9 mouse cellular contexts compared by ENCODE assay signal in the genomic region with DNA sequence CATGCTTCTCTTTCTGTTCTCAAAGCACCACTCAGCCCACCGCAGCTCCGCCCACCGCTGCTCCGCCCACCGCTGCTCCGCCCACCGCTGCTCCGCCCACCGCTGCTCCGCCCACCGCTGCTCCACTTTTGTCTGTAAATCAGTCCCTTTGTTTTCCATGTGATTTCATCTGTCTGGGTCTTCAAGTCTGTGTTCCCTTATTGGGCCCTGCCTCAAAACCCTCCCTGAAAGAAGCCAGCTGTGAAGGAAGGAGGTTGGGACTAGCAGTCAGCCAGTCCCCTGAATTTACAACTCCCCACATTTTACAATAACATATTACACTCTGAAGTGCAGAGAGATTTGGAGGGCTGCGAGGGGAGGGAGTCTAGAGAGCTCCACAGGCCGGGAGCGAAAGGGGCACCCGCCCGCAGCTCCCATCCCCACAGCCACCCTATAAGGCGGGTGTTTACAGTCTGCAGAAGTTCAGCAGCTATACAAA. TPM values are rescaled to one million over a fixed set of nuclear protein-coding genes. Genes with fewer than 3 reads are reported as not detected.
DNase-seq lines count a peak whose midpoint lies in the region; ATAC-seq and TF ChIP-seq lines count a peak whose summit lies in the region.
"Had no signal": no experiment of that assay in that cellular context is flagged by ENCODE, and none has a peak within 500 bp of the region (broad histone marks: within the 10 kb centered on the region; RNA-seq: fewer than 3 reads in every experiment).

No protein-coding gene starts in this region.

- no peaks in the 10 kb centered on the region for H3K36me3 ChIP-seq in midbrain, embryonic 11.5 days (ENCODE audit: control insufficient read depth, insufficient read depth, low read length)
- H3K36me3 ChIP-seq in midbrain, embryonic 14.5 days (ENCODE audit: control insufficient read depth, insufficient read depth, low read length), result no peaks in the 10 kb centered on the region
- H3K36me3 ChIP-seq in forebrain, embryonic 13.5 days (ENCODE audit: poor library complexity, severe bottlenecking), result no peaks in the 10 kb centered on the region
- no peaks in the 10 kb centered on the region for H3K36me3 ChIP-seq in limb, embryonic 14.5 days (ENCODE audit: control insufficient read depth, insufficient read depth, low read length)
- no peaks in the 10 kb centered on the region for H3K36me3 ChIP-seq in stomach, embryonic 14.5 days (ENCODE audit: control insufficient read depth, insufficient read depth, low read length)

- TF ChIP-seq POLR2A in limb, embryonic 14.5 days (IDR thresholded peaks at IDR 0.05; ENCODE audit: borderline replicate concordance, extremely low read depth, insufficient read depth, insufficient read length), result no peak

- H3K27me3 ChIP-seq in midbrain, embryonic 11.5 days (ENCODE audit: control insufficient read depth, insufficient read depth, low read length), result no peaks in the 10 kb centered on the region
- H3K27me3 ChIP-seq in midbrain, embryonic 14.5 days (ENCODE audit: control insufficient read depth, insufficient read depth, low read length), result no peaks in the 10 kb centered on the region
- H3K27me3 ChIP-seq in forebrain, embryonic 13.5 days, result 0 out of 2 replicates have a peak, but pooled peaks cover 10% of the 10 kb centered on the region
- H3K27me3 ChIP-seq in limb, embryonic 14.5 days (ENCODE audit: control insufficient read depth, insufficient read depth, low read length), result no peaks in the 10 kb centered on the region
- H3K27me3 ChIP-seq in stomach, embryonic 14.5 days (ENCODE audit: control insufficient read depth, insufficient read depth, low read length), result no peaks in the 10 kb centered on the region

- no peaks in the 10 kb centered on the region for H3K4me1 ChIP-seq in midbrain, embryonic 11.5 days (ENCODE audit: control insufficient read depth, insufficient read depth, low read length)
- no peaks in the 10 kb centered on the region for H3K4me1 ChIP-seq in midbrain, embryonic 14.5 days (ENCODE audit: control insufficient read depth, insufficient read depth, low read length)
- H3K4me1 ChIP-seq in forebrain, embryonic 13.5 days, result no peaks in the 10 kb centered on the region
- H3K4me1 ChIP-seq in limb, embryonic 14.5 days (ENCODE audit: control insufficient read depth, insufficient read depth, low read length), result no peaks in the 10 kb centered on the region
- peaks cover 8% of the 10 kb centered on the region; the same call in 1 of the 2 replicates for H3K4me1 ChIP-seq in stomach, embryonic 14.5 days (ENCODE audit: control insufficient read depth, insufficient read depth, low read length)

- H3K4me3 ChIP-seq in midbrain, embryonic 11.5 days (ENCODE audit: low read depth, low read length), result no peak overlapping the region
- no peak overlapping the region for H3K4me3 ChIP-seq in midbrain, embryonic 14.5 days (replicated peaks; ENCODE audit: low read depth, low read length)
- H3K4me3 ChIP-seq in forebrain, embryonic 13.5 days, result no peak overlapping the region
- H3K4me3 ChIP-seq in limb, embryonic 14.5 days (replicated peaks; ENCODE audit: low read length), result no peak overlapping the region
- H3K4me3 ChIP-seq in stomach, embryonic 14.5 days (ENCODE audit: low read depth, low read length), result no peak overlapping the region

- no peak overlapping the region for H3K4me2 ChIP-seq in midbrain, embryonic 11.5 days
- no peak overlapping the region for H3K4me2 ChIP-seq in midbrain, embryonic 14.5 days (ENCODE audit: low read length)
- H3K4me2 ChIP-seq in forebrain, embryonic 13.5 days, result 0 out of 2 replicates have a peak overlapping the region, but pooled peaks have one; percentile 7
- peak overlapping the region; percentile 20; the same call in 1 of the 2 replicates for H3K4me2 ChIP-seq in limb, embryonic 14.5 days (replicated peaks; ENCODE audit: low read depth, low read length, severe bottlenecking)
- H3K4me2 ChIP-seq in stomach, embryonic 14.5 days (replicated peaks; ENCODE audit: low read depth, low read length), result peak overlapping the region; percentile 22; the same call in 1 of the 2 replicates

- H3K9ac ChIP-seq in midbrain, embryonic 11.5 days (ENCODE audit: low read length), result peak overlapping the region; percentile 40
- H3K9ac ChIP-seq in midbrain, embryonic 14.5 days (replicated peaks; ENCODE audit: low read length), result no peak overlapping the region
- no peak overlapping the region for H3K9ac ChIP-seq in forebrain, embryonic 13.5 days
- no peak overlapping the region for H3K9ac ChIP-seq in limb, embryonic 14.5 days (ENCODE audit: low read depth, low read length, severe bottlenecking)
- H3K9ac ChIP-seq in stomach, embryonic 14.5 days (replicated peaks; ENCODE audit: low read depth, low read length), result no peak overlapping the region

- WGBS in midbrain, embryonic 11.5 days, result 10% methylated on average over 17 of the region's 17 CpGs
- WGBS in midbrain, embryonic 14.5 days, result 15% methylated on average over 17 of the region's 17 CpGs
- 22% methylated on average over 17 of the region's 17 CpGs for WGBS in forebrain, embryonic 13.5 days
- WGBS in limb, embryonic 14.5 days, result 18% methylated on average over 17 of the region's 17 CpGs
- 10% methylated on average over 17 of the region's 17 CpGs for WGBS in stomach, embryonic 14.5 days

- peak; percentile 85 for DNase-seq in midbrain, embryonic 11.5 days (ENCODE audit: low spot score, missing footprints)
- DNase-seq in midbrain, embryonic 14.5 days, result no peak
- peak; percentile 78 for DNase-seq in heart, postnatal 4 days
- no peak for DNase-seq in limb, embryonic 14.5 days (ENCODE audit: low spot score)
- DNase-seq in cerebellum, adult 9-10 months, result no peak
- no peak for DNase-seq in cerebellum, adult 11 months

- no peak overlapping the region for H3K27ac ChIP-seq in midbrain, embryonic 11.5 days (ENCODE audit: low read depth, low read length)
- no peak overlapping the region for H3K27ac ChIP-seq in midbrain, embryonic 14.5 days (replicated peaks; ENCODE audit: low read depth, low read length)
- 0 out of 2 replicates have a peak overlapping the region, but pooled peaks have one; percentile 19 for H3K27ac ChIP-seq in forebrain, embryonic 13.5 days
- H3K27ac ChIP-seq in limb, embryonic 14.5 days (replicated peaks; ENCODE audit: low read depth, low read length), result 0 out of 2 replicates have a peak overlapping the region, but pooled peaks have one; percentile 38
- peak overlapping the region; percentile 92 for H3K27ac ChIP-seq in stomach, embryonic 14.5 days (ENCODE audit: low read length)

- H3K9me3 ChIP-seq in midbrain, embryonic 11.5 days (ENCODE audit: control insufficient read depth, low read length), result no peaks in the 10 kb centered on the region
- H3K9me3 ChIP-seq in midbrain, embryonic 14.5 days (ENCODE audit: control insufficient read depth, low read length), result no peaks in the 10 kb centered on the region
- H3K9me3 ChIP-seq in forebrain, embryonic 13.5 days (replicated peaks), result no peaks in the 10 kb centered on the region
- H3K9me3 ChIP-seq in limb, embryonic 14.5 days (ENCODE audit: control insufficient read depth, low read length), result no peaks in the 10 kb centered on the region
- no peaks in the 10 kb centered on the region for H3K9me3 ChIP-seq in stomach, embryonic 14.5 days (ENCODE audit: control insufficient read depth, low read depth, low read length)

- ATAC-seq in midbrain, embryonic 11.5 days (ENCODE audit: low FRiP score), result peak; percentile 46; the same call in 1 of the 2 replicates
- no peak for ATAC-seq in midbrain, embryonic 14.5 days (ENCODE audit: low FRiP score, low TSS enrichment)
- ATAC-seq in forebrain, embryonic 13.5 days, result peak; percentile 48; the same call in 1 of the 2 replicates
- peak; percentile 56 for ATAC-seq in limb, embryonic 14.5 days (ENCODE audit: low FRiP score, low read depth)
- ATAC-seq in stomach, embryonic 14.5 days (ENCODE audit: insufficient number of reproducible peaks, insufficient read depth, low FRiP score, low read depth), result peak; percentile 84

RNA-seq across cellular contexts. Expression of a gene that starts 18.1 kb away (rescaled TPM):
- not detected in 2 replicates for polyA plus RNA-seq in midbrain, embryonic 11.5 days (2014; fragmentation: Nextera tagmentation; extraction: Ambion mirVana)
- not detected in 2 replicates for polyA plus RNA-seq in midbrain, embryonic 14.5 days (2014; fragmentation: Nextera tagmentation; extraction: Ambion mirVana)
- not detected in 2 replicates for polyA plus RNA-seq in forebrain, embryonic 13.5 days (2015; fragmentation: Nextera tagmentation; extraction: Ambion mirVana)
- not detected for total RNA-seq in heart, postnatal 4 days (2021)
- polyA plus RNA-seq in limb, embryonic 14.5 days (2012; rRNA removed), result not detected in 2 replicates
- polyA plus RNA-seq in limb, embryonic 14.5 days (2014; fragmentation: Nextera tagmentation; extraction: Ambion mirVana), result not detected in 2 replicates
- not detected in 2 replicates for polyA plus RNA-seq in stomach, embryonic 14.5 days (2014; fragmentation: Nextera tagmentation; extraction: Ambion mirVana)
- polyA plus RNA-seq: large intestine, adult 2 months had no signal

RNA-seq across cellular contexts. Expression of a gene that starts 37.6 kb away (rescaled TPM):
- 44.4 and 49.8 TPM in 2 replicates for polyA plus RNA-seq in midbrain, embryonic 11.5 days (2014; fragmentation: Nextera tagmentation; extraction: Ambion mirVana)
- polyA plus RNA-seq in midbrain, embryonic 14.5 days (2014; fragmentation: Nextera tagmentation; extraction: Ambion mirVana), result 16.3 and 25.9 TPM in 2 replicates
- polyA plus RNA-seq in forebrain, embryonic 13.5 days (2015; fragmentation: Nextera tagmentation; extraction: Ambion mirVana), result 24.9 and 25.5 TPM in 2 replicates
- 100 to 1,000 TPM; 107 to 115 TPM for total RNA-seq in heart, postnatal 4 days (2021)
- polyA plus RNA-seq in limb, embryonic 14.5 days (2012; rRNA removed), result 44.3 TPM in 2 replicates
- 72.1 and 72.4 TPM in 2 replicates for polyA plus RNA-seq in limb, embryonic 14.5 days (2014; fragmentation: Nextera tagmentation; extraction: Ambion mirVana)
- polyA plus RNA-seq in stomach, embryonic 14.5 days (2014; fragmentation: Nextera tagmentation; extraction: Ambion mirVana), result 62.8 and 74.7 TPM in 2 replicates

RNA-seq across cellular contexts. Expression of a gene that starts 47.8 kb away (rescaled TPM):
- polyA plus RNA-seq in midbrain, embryonic 11.5 days (2014; fragmentation: Nextera tagmentation; extraction: Ambion mirVana), result 0.07 TPM in 1 of 2 replicates, not detected in the other
- 0.50 and 0.76 TPM in 2 replicates for polyA plus RNA-seq in midbrain, embryonic 14.5 days (2014; fragmentation: Nextera tagmentation; extraction: Ambion mirVana)
- 0.32 and 0.34 TPM in 2 replicates for polyA plus RNA-seq in forebrain, embryonic 13.5 days (2015; fragmentation: Nextera tagmentation; extraction: Ambion mirVana)
- total RNA-seq in heart, postnatal 4 days (2021), result 100 to 1,000 TPM; 709 to 766 TPM
- 37.7 and 44.1 TPM in 2 replicates for polyA plus RNA-seq in limb, embryonic 14.5 days (2012; rRNA removed)
- 20.0 and 26.6 TPM in 2 replicates for polyA plus RNA-seq in limb, embryonic 14.5 days (2014; fragmentation: Nextera tagmentation; extraction: Ambion mirVana)
- polyA plus RNA-seq in stomach, embryonic 14.5 days (2014; fragmentation: Nextera tagmentation; extraction: Ambion mirVana), result 1.3 and 1.8 TPM in 2 replicates

RNA-seq across cellular contexts. Expression of a gene that starts 59.2 kb away (rescaled TPM):
- 0.17 TPM in 1 of 2 replicates, not detected in the other for polyA plus RNA-seq in midbrain, embryonic 11.5 days (2014; fragmentation: Nextera tagmentation; extraction: Ambion mirVana)
- polyA plus RNA-seq in midbrain, embryonic 14.5 days (2014; fragmentation: Nextera tagmentation; extraction: Ambion mirVana), result not detected in 2 replicates
- 0.16 TPM in 1 of 2 replicates, not detected in the other for polyA plus RNA-seq in forebrain, embryonic 13.5 days (2015; fragmentation: Nextera tagmentation; extraction: Ambion mirVana)
- total RNA-seq in heart, postnatal 4 days (2021), result 1 to 10 TPM; 2.9 to 4.8 TPM
- polyA plus RNA-seq in limb, embryonic 14.5 days (2012; rRNA removed), result 0.09 and 0.38 TPM in 2 replicates
- 0.25 and 0.50 TPM in 2 replicates for polyA plus RNA-seq in limb, embryonic 14.5 days (2014; fragmentation: Nextera tagmentation; extraction: Ambion mirVana)
- not detected in 2 replicates for polyA plus RNA-seq in stomach, embryonic 14.5 days (2014; fragmentation: Nextera tagmentation; extraction: Ambion mirVana)

Comparison
In these comparisons a context has a peak if more than half of its experiments do, and no peak if none do; other contexts are left out.
1. DNase-seq: peak in midbrain, embryonic 11.5 days (single experiment) and heart, postnatal 4 days (single experiment); none in midbrain, embryonic 14.5 days (single experiment), limb, embryonic 14.5 days (single experiment), cerebellum, adult 9-10 months (single experiment) and cerebellum, adult 11 months (single experiment).
2. H3K27ac ChIP-seq: peak in forebrain, embryonic 13.5 days (single experiment), limb, embryonic 14.5 days (single experiment) and stomach, embryonic 14.5 days (single experiment); none in midbrain, embryonic 11.5 days (single experiment) and midbrain, embryonic 14.5 days (single experiment).
3. H3K4me2 ChIP-seq: peak in forebrain, embryonic 13.5 days (single experiment), limb, embryonic 14.5 days (single experiment) and stomach, embryonic 14.5 days (single experiment); none in midbrain, embryonic 11.5 days (single experiment) and midbrain, embryonic 14.5 days (single experiment).